Mouse (Mus musculus) liver, embryonic 13.5 days (tissue): ENCODE data around the gene Gm13279. TPM values are rescaled to one million over a fixed set of nuclear protein-coding genes. Genes with fewer than 3 reads are reported as not detected.
"Not testable (repeated sequence)": the region's sequence is repeated elsewhere in the genome, so short reads cannot be mapped to it uniquely, and the experiment has no call there.

ENCODE experiments used
- ATAC-seq: fragments of 200-750 bp; cut with Nextera tagmentation; 2 replicates; pipeline ENCODE4 v1.8.0; 2017; ENCODE audit warnings: low read depth, mild to moderate bottlenecking, moderate number of reproducible peaks, moderate library complexity
- DNase-seq: peaks from one replicate; pipeline ENCODE4 v3.0.0; 2022
- H3K27ac ChIP-seq: fragments of 300-500 bp; sonication (generic); 2 replicates; pipeline ENCODE4 v1.5.1; 2015; ENCODE audit warnings: moderate library complexity, mild to moderate bottlenecking, inconsistent platforms
- H3K27me3 ChIP-seq: fragments of 300-500 bp; sonication (generic); 2 replicates; pipeline ENCODE4 v1.6.1; 2015; ENCODE audit warnings: mild to moderate bottlenecking, inconsistent platforms
- H3K36me3 ChIP-seq: fragments of 300-500 bp; sonication (generic); 2 replicates; pipeline ENCODE4 v1.6.1; 2015; ENCODE audit warnings: mild to moderate bottlenecking, inconsistent platforms
- H3K4me1 ChIP-seq: fragments of 300-500 bp; sonication (generic); replicated peaks from 2 replicates; pipeline ENCODE4 v1.6.1; 2015; ENCODE audit warnings: inconsistent platforms
- H3K4me2 ChIP-seq: fragments of 300-500 bp; sonication (generic); 2 replicates; pipeline ENCODE4 v1.6.1; 2015; ENCODE audit warnings: inconsistent platforms, mild to moderate bottlenecking, moderate library complexity
- H3K4me3 ChIP-seq: fragments of 300-500 bp; sonication (generic); replicated peaks from 2 replicates; pipeline ENCODE4 v1.5.1; 2015; ENCODE audit warnings: mild to moderate bottlenecking, inconsistent platforms
- H3K9ac ChIP-seq: fragments of 300-500 bp; sonication (generic); 2 replicates; pipeline ENCODE4 v1.6.1; 2015; ENCODE audit warnings: mild to moderate bottlenecking, inconsistent platforms
- H3K9me3 ChIP-seq: fragments of 300-500 bp; sonication (generic); replicated peaks from 2 replicates; pipeline ENCODE4 v1.6.1; 2016; ENCODE audit warnings: inconsistent platforms
- WGBS: fragments of 180-500 bp; shearing (Covaris S2); methylation state at CpG from one replicate; pipeline ENCODE4 v1.1.7; 2015; ENCODE audit not compliant: insufficient replicate concordance; 5-methylcytosine and 5-hydroxymethylcytosine counted together
- polyA plus RNA-seq: library from polyadenylated mRNA; unstranded; fragments of >200 nt; fragmentation: Nextera tagmentation; extraction: Ambion mirVana; gene quantifications from 2 replicates; pipeline ENCODE4 v1.2.1, GENCODE M21; 2015

Gene Gm13279
- not detected in 2 replicates for polyA plus RNA-seq

DNA sequence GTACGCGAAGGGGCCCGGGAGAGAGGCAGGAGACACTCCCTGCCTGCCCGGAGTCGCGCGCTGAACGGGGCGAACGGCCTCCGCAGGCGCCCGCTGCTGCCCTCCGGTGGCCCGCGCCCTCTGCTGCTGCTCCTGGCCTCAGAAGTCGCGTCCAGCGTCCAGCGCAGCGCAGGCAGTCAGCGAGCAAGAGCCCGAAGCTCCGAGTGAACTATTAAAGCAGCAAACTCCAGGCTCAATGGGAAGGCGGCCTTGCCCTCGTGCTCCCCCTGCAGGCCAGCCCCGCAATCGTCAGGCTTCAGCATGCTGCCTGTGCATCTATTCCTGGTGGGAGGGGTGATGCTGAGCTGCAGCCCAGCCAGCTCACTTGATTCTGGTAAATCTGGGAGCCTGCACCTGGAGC, at the start of gene Gm13279:
Gene Gm13279, plus strand, starts transcription at position 301 of the 400 bp plus-strand sequence.
- not testable (repeated sequence) for DNase-seq, H3K9me3 ChIP-seq, H3K27me3 ChIP-seq, H3K4me1 ChIP-seq, H3K36me3 ChIP-seq, H3K4me3 ChIP-seq, ATAC-seq, H3K27ac ChIP-seq, H3K9ac ChIP-seq, H3K4me2 ChIP-seq
- WGBS: no CpG with 5 or more reads among the region's 28 CpGs

DNA sequence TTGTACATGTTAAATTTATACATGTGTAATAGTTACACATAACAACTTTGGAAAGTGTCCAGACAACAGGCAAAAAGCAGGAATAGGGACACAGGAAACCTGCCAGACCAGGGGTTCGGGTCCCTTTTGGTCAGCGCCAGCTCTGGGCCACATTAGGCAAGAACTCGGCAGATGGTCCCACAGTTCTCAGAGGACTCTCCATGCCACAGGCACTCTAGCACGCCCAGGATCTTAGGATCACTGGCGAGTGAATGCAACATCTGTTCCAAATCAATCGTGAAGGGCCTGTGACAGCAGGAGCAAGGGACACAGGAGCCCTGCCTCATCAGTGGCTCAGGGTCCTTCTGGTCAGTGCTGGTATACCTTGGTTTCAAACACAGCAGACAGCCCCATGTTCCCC, 47.3 kb upstream of the Gm13279 start:
- Histone ChIP-seq H3K9ac (no peak overlapping the region), H3K4me1 (no peaks in the 10 kb centered on the region), H3K9me3 (no peaks in the 10 kb centered on the region), H3K36me3 (no peaks in the 10 kb centered on the region), H3K4me2 (no peak overlapping the region), H3K27ac (no peak overlapping the region), H3K4me3 (no peak overlapping the region), H3K27me3 (0 out of 2 replicates have a peak, but pooled peaks cover 3% of the 10 kb centered on the region)
- 53% methylated on average over 6 of the region's 6 CpGs for WGBS
- no peak for DNase-seq
- no peak for ATAC-seq

DNA sequence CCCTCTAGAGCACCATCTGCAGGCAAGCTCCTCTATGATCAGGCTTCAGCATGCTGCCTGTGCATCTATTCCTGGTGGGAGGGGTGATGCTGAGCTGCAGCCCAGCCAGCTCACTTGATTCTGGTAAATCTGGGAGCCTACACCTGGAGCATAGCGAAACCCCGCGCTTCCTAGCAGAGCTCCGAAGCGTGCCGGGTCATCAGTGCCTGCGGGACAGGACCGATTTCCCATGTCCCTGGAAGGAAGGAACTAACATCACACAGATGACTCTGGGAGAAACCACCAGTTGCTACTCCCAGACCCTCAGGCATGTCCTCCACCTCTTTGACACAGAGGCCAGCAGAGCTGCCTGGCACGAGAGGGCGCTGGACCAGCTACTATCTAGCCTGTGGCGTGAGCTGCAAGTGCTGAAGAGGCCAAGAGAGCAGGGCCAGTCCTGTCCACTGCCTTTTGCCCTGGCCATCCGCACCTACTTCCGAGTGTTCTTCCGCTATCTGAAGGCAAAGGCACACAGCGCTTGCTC, 42.3 kb upstream of the Gm13279 start, which contains the start of gene Gm13271:
Gene Gm13271, plus strand, starts transcription at position 51 of the 523 bp plus-strand sequence.
- H3K9ac ChIP-seq, H3K27ac ChIP-seq, H3K4me2 ChIP-seq, ATAC-seq, H3K4me1 ChIP-seq, H3K36me3 ChIP-seq, H3K4me3 ChIP-seq, H3K9me3 ChIP-seq, DNase-seq, H3K27me3 ChIP-seq: not testable (repeated sequence)
- WGBS: 68% methylated on average over 15 of the region's 15 CpGs

DNA sequence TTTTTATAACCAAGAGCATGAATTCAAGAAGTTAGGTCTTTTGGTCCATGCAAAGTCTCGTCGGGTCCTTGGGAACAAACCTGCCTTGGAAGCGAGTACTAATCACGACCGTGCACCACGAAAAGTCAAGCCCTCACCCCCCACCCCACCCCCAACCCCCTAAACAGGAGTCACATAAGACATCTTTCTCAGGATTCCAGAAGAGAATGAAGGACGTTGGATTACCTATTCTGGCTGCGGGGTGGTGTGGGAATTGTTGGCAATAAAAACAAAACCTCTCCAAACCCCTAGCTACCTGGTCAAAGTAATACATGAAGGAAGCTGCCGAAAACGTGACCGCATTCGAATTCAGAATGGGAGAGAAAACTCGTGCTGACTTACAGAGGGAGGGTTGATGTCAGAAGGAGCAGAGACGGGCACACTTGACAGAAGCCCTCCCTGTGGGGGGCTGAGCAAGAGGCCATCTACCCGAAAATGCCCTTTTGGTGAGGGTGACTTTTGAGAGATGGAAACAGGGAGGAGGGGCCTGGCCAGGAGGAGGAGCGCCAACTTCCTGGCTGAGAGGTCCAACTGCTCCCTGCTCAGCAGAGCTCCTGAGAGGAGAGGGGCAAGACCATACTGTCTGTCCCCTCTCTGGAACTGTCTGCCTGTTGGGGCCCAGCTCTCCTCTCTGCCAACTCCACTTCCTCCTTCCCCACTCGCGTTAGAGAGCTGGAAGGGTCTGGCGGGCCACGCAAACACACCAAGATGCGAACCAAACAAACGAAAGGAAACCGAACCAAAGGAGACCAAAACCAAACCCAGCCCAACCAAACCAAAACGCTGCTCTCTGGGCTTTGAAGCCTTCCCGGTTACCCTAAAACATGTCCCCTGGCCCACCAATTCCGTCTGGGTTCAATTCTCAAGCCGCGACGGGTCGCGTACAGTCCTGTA, 40.4 kb upstream of the Gm13279 start:
- not testable (repeated sequence) for H3K27me3 ChIP-seq, H3K9me3 ChIP-seq, ATAC-seq, DNase-seq, H3K36me3 ChIP-seq, H3K4me1 ChIP-seq
- H3K4me3 ChIP-seq: peak overlapping the region; percentile 65
- H3K4me2 ChIP-seq: peak overlapping the region; percentile 73
- peak overlapping the region; percentile 68 for H3K9ac ChIP-seq
- 9% methylated on average over 29 of the region's 31 CpGs for WGBS
- peak overlapping the region; percentile 84 for H3K27ac ChIP-seq

DNA sequence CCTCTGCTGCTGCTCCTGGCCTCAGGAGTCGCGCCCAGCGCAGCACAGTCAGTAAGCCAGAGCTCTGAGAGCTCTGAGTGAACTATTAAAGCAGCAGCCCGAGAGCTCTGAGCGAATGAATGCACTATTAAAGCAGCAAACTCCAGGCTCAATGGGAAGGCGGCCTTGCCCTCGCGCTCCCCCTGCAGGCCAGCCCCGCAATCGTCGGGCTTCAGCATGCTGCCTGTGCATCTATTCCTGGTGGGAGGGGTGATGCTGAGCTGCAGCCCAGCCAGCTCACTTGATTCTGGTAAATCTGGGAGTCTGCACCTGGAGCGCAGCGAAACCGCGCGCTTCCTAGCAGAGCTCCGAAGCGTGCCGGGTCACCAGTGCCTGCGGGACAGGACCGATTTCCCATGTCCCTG, 39.6 kb upstream of the Gm13279 start:
- ATAC-seq: peak; percentile 100

DNA sequence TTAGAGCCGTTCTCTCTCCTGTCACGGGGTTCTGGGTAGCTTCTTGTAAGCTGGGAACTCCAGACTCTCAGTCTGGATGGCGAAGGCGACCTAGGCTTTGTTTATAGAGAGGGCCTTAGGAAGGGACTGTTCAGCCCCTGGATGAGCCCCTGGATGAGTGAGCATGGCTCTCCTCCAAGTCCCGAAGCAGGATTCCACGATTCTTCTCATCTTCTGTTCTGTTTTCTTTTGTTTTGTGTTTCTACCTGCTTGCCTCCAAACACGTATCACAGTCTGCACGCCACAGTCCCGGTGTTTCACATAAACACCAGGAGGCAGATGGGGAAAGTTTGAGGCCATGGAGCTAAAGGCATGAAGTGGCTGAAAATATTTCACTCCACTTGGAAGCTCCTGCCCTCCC, 38.4 kb upstream of the Gm13279 start:
- not testable (repeated sequence) for H3K27me3 ChIP-seq, H3K4me3 ChIP-seq, H3K27ac ChIP-seq, ATAC-seq, H3K9ac ChIP-seq, H3K9me3 ChIP-seq, DNase-seq, H3K36me3 ChIP-seq, H3K4me2 ChIP-seq, H3K4me1 ChIP-seq
- WGBS: 74% methylated on average over 9 of the region's 9 CpGs

More for the DNA sequence above, 39.6 kb upstream of the Gm13279 start:
- Histone ChIP-seq H3K4me3 (peak overlapping the region; percentile 65), H3K27ac (peak overlapping the region; percentile 84), H3K9ac (peak overlapping the region; percentile 68), H3K4me2 (peak overlapping the region; percentile 73)
- not testable (repeated sequence) for H3K4me1 ChIP-seq, DNase-seq, H3K9me3 ChIP-seq, H3K36me3 ChIP-seq, H3K27me3 ChIP-seq
- WGBS: under 1% methylated on average over 21 of the region's 21 CpGs

DNA sequence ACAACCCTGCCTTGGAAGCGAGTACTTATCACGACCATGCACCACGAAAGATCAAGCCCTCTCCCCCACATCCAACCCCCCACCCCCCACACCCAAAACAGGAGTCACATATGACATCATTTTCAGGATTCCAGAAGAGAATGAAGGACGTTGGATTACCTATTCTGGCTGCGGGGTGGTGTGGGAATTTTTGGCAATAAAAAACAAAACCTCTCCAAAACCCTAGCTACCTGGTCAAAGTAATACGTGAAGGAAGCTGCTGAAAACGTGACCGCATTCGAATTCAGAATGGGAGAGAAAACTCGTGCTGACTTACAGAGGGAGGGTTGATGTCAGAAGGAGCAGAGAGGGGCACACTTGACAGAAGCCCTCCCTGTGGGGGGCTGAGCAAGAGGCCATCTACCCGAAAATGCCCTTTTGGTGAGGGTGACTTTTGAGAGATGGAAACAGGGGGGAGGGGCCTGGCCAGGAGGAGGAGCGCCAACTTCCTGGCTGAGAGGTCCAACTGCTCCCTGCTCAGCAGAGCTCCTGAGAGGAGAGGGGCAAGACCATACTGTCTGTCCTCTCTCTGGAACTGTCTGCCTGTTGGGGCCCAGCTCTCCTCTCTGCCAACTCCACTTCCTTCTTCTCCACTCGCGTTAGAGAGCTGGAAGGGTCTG, 37.5 kb upstream of the Gm13279 start, which contains the start of gene Gm13283:
Gene Gm13283, plus strand, starts transcription at position 510 of the 659 bp plus-strand sequence.
- not testable (repeated sequence) for H3K9me3 ChIP-seq, ATAC-seq, H3K27me3 ChIP-seq, H3K36me3 ChIP-seq, H3K4me1 ChIP-seq
- 13% methylated on average over 11 of the region's 14 CpGs for WGBS
- H3K4me3 ChIP-seq: peak within 1 kb of the TSS; percentile 43
- H3K27ac ChIP-seq: peak within 1 kb of the TSS; percentile 23; the same call in 1 of the 2 replicates
- 0 out of 2 replicates have a peak within 1 kb of the TSS, but pooled peaks have one; percentile 17 for H3K9ac ChIP-seq
- H3K4me2 ChIP-seq: peak within 1 kb of the TSS; percentile 59
- DNase-seq: peak; percentile 10

DNA sequence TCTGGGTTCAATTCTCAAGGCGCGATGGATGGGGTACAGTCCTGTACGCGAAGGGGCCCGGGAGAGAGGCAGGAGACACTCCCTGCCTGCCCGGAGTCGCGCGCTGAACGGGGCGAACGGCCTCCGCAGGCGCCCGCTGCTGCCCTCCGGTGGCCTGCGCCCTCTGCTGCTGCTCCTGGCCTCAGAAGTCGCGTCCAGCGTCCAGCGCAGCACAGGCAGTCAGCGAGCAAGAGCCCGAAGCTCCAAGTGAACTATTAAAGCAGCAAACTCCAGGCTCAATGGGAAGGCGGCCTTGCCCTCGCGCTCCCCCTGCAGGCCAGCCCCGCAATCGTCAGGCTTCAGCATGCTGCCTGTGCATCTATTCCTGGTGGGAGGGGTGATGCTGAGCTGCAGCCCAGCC, 36.8 kb upstream of the Gm13279 start:
- H3K36me3 ChIP-seq, H3K27me3 ChIP-seq, DNase-seq, H3K4me1 ChIP-seq, H3K9me3 ChIP-seq, ATAC-seq: not testable (repeated sequence)
- Histone ChIP-seq H3K4me2 (peak overlapping the region; percentile 59), H3K4me3 (peak overlapping the region; percentile 43), H3K9ac (0 out of 2 replicates have a peak overlapping the region, but pooled peaks have one; percentile 17), H3K27ac (peak overlapping the region; percentile 23; the same call in 1 of the 2 replicates)
- under 1% methylated on average over 26 of the region's 28 CpGs for WGBS

DNA sequence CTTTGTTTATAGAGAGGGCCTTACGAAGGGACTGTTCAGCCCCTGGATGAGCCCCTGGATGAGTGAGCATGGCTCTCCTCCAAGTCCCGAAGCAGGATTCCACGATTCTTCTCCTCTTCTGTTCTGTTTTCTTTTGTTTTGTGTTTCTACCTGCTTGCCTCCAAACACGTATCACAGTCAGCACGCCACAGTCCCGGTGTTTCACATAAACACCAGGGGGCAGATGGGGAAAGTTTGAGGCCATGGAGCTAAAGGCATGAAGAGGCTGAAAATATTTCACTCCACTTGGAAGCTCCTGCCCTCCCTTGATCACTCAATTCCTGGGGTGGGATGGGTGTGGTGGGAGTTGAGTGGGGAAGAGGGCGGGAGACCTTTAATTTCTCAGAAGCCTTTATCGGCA, 35.4 kb upstream of the Gm13279 start:
- H3K36me3 ChIP-seq, H3K4me1 ChIP-seq, H3K4me3 ChIP-seq, DNase-seq, H3K4me2 ChIP-seq, H3K27me3 ChIP-seq, H3K9me3 ChIP-seq, H3K27ac ChIP-seq, H3K9ac ChIP-seq, ATAC-seq: not testable (repeated sequence)
- WGBS: 57% methylated on average over 6 of the region's 8 CpGs

DNA sequence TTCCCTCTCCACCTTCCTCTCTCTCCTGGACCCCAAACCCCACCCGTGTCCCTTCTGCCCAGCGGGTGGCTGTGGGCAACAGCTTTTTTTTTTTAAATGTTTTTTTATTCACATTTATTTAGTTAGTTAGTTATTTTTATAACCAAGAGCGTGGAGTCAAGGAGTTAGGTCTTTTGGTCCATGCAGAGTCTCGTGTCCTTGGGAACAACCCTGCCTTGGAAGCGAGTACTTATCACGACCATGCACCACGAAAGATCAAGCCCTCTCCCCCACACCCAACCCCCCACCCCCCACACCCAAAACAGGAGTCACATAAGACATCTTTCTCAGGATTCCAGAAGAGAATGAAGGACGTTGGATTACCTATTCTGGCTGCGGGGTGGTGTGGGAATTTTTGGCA, 34.9 kb upstream of the Gm13279 start:
- H3K27me3 ChIP-seq, H3K4me1 ChIP-seq, H3K27ac ChIP-seq, ATAC-seq, H3K36me3 ChIP-seq, H3K9ac ChIP-seq, H3K9me3 ChIP-seq, DNase-seq, H3K4me3 ChIP-seq: not testable (repeated sequence)
- peak overlapping the region; percentile 53; the same call in 1 of the 2 replicates for H3K4me2 ChIP-seq
- 29% methylated on average over 9 of the region's 9 CpGs for WGBS

DNA sequence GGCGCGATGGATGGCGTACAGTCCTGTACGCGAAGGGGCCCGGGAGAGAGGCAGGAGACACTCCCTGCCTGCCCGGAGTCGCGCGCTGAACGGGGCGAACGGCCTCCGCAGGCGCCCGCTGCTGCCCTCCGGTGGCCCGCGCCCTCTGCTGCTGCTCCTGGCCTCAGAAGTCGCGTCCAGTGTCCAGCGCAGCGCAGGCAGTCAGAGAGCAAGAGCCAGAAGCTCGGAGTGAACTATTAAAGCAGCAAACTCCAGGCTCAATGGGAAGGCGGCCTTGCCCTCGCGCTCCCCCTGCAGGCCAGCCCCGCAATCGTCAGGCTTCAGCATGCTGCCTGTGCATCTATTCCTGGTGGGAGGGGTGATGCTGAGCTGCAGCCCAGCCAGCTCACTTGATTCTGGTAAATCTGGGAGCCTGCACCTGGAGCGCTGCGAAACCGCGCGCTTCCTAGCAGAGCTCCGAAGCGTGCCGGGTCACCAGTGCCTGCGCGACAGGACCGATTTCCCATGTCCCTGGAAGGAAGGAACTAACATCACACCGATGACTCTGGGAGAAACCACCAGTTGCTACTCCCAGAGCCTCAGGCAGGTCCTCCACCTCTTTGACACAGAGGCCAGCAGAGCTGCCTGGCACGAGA, 33.7 kb upstream of the Gm13279 start:
- 2% methylated on average over 41 of the region's 42 CpGs for WGBS
- Histone ChIP-seq H3K4me3 (peak overlapping the region; percentile 50), H3K9ac (peak overlapping the region; percentile 52), H3K4me2 (peak overlapping the region; percentile 64)
- not testable (repeated sequence) for H3K27ac ChIP-seq, H3K27me3 ChIP-seq, H3K9me3 ChIP-seq, H3K4me1 ChIP-seq, DNase-seq, H3K36me3 ChIP-seq, ATAC-seq
